Mouse (Mus musculus) limb, embryonic 10.5 days (tissue): ENCODE results near the gene Gnptab. TPM values are rescaled to one million over a fixed set of nuclear protein-coding genes. Genes with fewer than 3 reads are reported as not detected.

Experiments used
- DNase-seq: peaks from one replicate; pipeline ENCODE4 v3.0.0-alpha.2; 2017; ENCODE audit warnings: low spot score
- H3K27ac ChIP-seq: fragments of 300-500 bp; sonication (generic); 2 replicates; pipeline ENCODE4 v1.5.1; 2016; ENCODE audit warnings: mild to moderate bottlenecking
- H3K27me3 ChIP-seq: fragments of 300-500 bp; sonication (generic); 2 replicates; pipeline ENCODE4 v1.6.1; 2016; ENCODE audit warnings: low read depth, mild to moderate bottlenecking; ENCODE audit not compliant: poor library complexity, severe bottlenecking
- H3K36me3 ChIP-seq: fragments of 300-500 bp; sonication (generic); 2 replicates; pipeline ENCODE4 v1.6.1; 2016; ENCODE audit warnings: mild to moderate bottlenecking, moderate library complexity
- H3K4me1 ChIP-seq: fragments of 300-500 bp; sonication (generic); 2 replicates; pipeline ENCODE4 v1.6.1; 2016
- H3K4me3 ChIP-seq: fragments of 300-500 bp; sonication (generic); 2 replicates; pipeline ENCODE4 v1.5.1; 2016; ENCODE audit warnings: mild to moderate bottlenecking, moderate library complexity
- H3K9me3 ChIP-seq: fragments of 300-500 bp; sonication (generic); replicated peaks from 2 replicates; pipeline ENCODE4 v1.6.1; 2016; ENCODE audit warnings: mild to moderate bottlenecking
- WGBS: fragments of 180-500 bp; shearing (Covaris S2); methylation state at CpG from one replicate; pipeline ENCODE4 v1.1.7; 2016; 5-methylcytosine and 5-hydroxymethylcytosine counted together
- polyA plus RNA-seq: library from polyadenylated mRNA; unstranded; fragments of >200 nt; fragmentation: Nextera tagmentation; extraction: Ambion mirVana; gene quantifications from 2 replicates; pipeline ENCODE4 v1.2.1, GENCODE M21; 2016

Gene Gnptab
- polyA plus RNA-seq, 1 experiment from 2014 or later, result 8.6 TPM

DNA sequence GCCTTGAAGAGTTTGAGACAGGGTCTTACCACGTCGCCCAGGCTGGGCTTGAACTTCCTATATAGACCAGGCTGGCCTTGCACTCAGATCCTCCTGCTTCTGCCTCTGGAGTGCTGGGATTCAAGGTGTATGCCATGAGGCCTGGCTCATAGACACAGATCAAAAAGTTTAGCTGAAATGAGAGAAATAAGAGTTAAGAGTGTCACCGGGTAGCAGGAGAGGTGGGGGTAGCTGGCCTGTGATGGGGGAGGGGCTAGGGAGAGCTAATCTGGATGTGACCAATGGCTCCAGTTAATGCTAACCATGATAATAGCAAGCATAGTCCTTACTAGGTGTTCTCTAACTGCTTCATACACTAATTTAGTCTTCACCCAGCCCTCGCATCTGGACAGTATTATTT, 2.4 kb downstream of the Gnptab start:
- DNase-seq, result no peak
- H3K9me3 ChIP-seq, result no peaks in the 10 kb centered on the region
- no peak overlapping the region for H3K4me3 ChIP-seq
- peaks cover 24% of the 10 kb centered on the region for H3K4me1 ChIP-seq
- H3K27me3 ChIP-seq, result no peaks in the 10 kb centered on the region
- no peak overlapping the region for H3K27ac ChIP-seq
- H3K36me3 ChIP-seq, result no peaks in the 10 kb centered on the region
- 78% methylated on average over 4 of the region's 4 CpGs for WGBS

GRCm38 (mm10) chr10:88382009-88382408, 3.1 kb downstream of the Gnptab start:
- Histone ChIP-seq H3K4me3 (no peak overlapping the region), H3K27me3 (no peaks in the 10 kb centered on the region), H3K36me3 (no peaks in the 10 kb centered on the region), H3K27ac (no peak overlapping the region), H3K4me1 (peaks cover 24% of the 10 kb centered on the region), H3K9me3 (no peaks in the 10 kb centered on the region)
- 47% methylated on average over 6 of the region's 6 CpGs for WGBS
- no peak for DNase-seq

DNA sequence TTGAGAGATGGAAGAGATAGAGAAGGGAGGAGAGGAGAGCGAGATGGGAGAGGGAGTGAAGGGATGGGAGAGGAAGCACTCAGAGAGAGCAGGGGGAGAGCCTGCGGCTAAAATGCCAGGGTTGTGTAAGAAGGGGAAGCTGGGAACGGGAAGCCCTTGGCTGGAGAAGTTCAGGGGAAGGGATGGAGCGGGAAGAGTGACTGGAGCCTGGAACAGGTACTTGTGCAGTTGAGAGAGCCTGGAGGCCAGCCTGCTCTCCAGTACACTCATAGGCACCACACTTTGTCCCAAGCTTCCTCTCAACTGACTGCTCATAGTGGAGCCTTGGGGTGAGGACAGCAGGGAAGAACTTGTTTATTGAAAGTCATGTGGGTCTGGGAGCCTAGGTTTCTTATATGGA, 4.5 kb downstream of the Gnptab start:
- Histone ChIP-seq H3K36me3 (no peaks in the 10 kb centered on the region), H3K27me3 (no peaks in the 10 kb centered on the region), H3K27ac (no peak overlapping the region), H3K9me3 (no peaks in the 10 kb centered on the region), H3K4me3 (no peak overlapping the region), H3K4me1 (peaks cover 24% of the 10 kb centered on the region)
- 63% methylated on average over 4 of the region's 4 CpGs for WGBS
- DNase-seq, result no peak

DNA sequence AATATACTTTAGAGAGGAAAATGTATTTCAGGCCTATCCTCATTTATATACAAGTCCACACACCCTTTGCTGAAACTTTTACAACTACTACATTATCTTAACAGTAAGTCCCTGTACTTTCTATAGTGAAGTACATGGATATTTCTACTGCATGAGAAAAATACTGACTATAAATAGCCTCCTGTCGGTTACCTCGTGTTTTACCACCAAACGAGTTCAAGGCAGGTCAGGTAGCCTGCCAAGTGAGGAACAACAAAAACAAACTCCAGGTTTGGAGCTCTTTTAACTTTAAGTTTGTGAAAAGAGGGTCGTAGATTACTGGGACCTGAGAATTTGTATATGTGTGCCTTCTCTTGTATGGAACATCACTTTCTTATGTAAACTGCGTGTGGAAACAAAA, 5.1 kb downstream of the Gnptab start:
- no peak overlapping the region for H3K27ac ChIP-seq
- H3K4me1 ChIP-seq, result peaks cover 25% of the 10 kb centered on the region
- H3K27me3 ChIP-seq, result no peaks in the 10 kb centered on the region
- no peaks in the 10 kb centered on the region for H3K9me3 ChIP-seq
- WGBS, result 66% methylated on average over 5 of the region's 5 CpGs
- H3K4me3 ChIP-seq, result no peak overlapping the region
- no peak for DNase-seq
- no peaks in the 10 kb centered on the region for H3K36me3 ChIP-seq

DNA sequence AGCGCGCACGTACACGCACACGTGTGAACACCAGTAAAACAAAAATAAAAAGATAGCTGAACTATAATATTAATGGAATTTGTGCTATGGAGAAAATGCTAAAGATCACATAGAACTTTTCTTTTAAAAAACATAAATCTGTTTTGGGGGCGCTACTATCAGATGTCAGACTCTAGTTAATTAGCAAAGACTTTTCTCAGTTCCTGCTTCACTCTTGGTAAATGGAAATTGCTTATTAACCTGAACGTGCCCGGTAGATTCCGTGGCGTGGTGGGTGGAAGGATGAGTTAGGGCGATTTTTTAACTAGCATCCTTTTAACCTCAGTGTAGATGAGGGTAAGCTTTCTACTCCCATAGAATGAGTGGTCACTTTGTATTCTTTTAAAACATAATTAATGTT, 6.4 kb downstream of the Gnptab start:
- H3K36me3 ChIP-seq, result no peaks in the 10 kb centered on the region
- no peaks in the 10 kb centered on the region for H3K9me3 ChIP-seq
- 93% methylated on average over 11 of the region's 11 CpGs for WGBS
- peaks cover 29% of the 10 kb centered on the region for H3K4me1 ChIP-seq
- H3K27me3 ChIP-seq, result no peaks in the 10 kb centered on the region
- no peak overlapping the region for H3K4me3 ChIP-seq
- no peak for DNase-seq
- no peak overlapping the region for H3K27ac ChIP-seq

- Histone ChIP-seq H3K27me3 (no peaks in the 10 kb centered on the region), H3K27ac (no peak overlapping the region), H3K36me3 (no peaks in the 10 kb centered on the region), H3K9me3 (no peaks in the 10 kb centered on the region), H3K4me3 (no peak overlapping the region), H3K4me1 (peaks cover 29% of the 10 kb centered on the region)
- DNase-seq, result no peak
- WGBS, result 73% methylated on average over 6 of the region's 6 CpGs
These were observed 6.8 kb downstream of the Gnptab start for GRCm38 (mm10) chr10:88385758-88386157.

DNA sequence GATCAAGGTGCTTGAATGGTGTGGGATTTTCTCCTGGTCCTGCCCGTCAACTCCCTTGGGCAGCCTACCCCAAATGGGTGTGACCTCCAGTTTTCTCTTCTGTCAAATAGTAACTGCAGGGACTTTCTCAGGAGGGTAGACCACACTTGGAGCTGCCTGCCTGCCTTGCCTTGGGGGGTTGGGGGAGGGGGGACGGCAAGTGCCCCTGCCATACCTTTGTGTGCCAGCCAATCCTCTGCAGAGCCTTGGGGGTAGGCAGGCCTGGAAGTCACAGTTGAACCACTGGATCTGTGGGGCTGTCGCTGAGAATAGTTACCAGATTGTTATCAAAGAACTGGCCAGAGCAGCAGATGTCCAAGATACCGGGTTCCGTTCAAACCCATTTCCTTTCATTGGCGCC, 7.3 kb downstream of the Gnptab start:
- 85% methylated on average over 6 of the region's 6 CpGs for WGBS

GRCm38 (mm10) chr10:88389576-88389975, 10.6 kb downstream of the Gnptab start:
- Histone ChIP-seq H3K4me1 (peaks cover 19% of the 10 kb centered on the region), H3K4me3 (no peak overlapping the region), H3K27me3 (no peaks in the 10 kb centered on the region), H3K9me3 (no peaks in the 10 kb centered on the region), H3K36me3 (no peaks in the 10 kb centered on the region), H3K27ac (no peak overlapping the region)
- WGBS, result 26% methylated on average over 4 of the region's 4 CpGs
- DNase-seq, result no peak

More for the DNA sequence above, 7.3 kb downstream of the Gnptab start:
- Histone ChIP-seq H3K4me3 (no peak overlapping the region), H3K27me3 (no peaks in the 10 kb centered on the region), H3K9me3 (no peaks in the 10 kb centered on the region), H3K36me3 (no peaks in the 10 kb centered on the region), H3K27ac (no peak overlapping the region), H3K4me1 (peaks cover 25% of the 10 kb centered on the region)
- DNase-seq, result no peak

DNA sequence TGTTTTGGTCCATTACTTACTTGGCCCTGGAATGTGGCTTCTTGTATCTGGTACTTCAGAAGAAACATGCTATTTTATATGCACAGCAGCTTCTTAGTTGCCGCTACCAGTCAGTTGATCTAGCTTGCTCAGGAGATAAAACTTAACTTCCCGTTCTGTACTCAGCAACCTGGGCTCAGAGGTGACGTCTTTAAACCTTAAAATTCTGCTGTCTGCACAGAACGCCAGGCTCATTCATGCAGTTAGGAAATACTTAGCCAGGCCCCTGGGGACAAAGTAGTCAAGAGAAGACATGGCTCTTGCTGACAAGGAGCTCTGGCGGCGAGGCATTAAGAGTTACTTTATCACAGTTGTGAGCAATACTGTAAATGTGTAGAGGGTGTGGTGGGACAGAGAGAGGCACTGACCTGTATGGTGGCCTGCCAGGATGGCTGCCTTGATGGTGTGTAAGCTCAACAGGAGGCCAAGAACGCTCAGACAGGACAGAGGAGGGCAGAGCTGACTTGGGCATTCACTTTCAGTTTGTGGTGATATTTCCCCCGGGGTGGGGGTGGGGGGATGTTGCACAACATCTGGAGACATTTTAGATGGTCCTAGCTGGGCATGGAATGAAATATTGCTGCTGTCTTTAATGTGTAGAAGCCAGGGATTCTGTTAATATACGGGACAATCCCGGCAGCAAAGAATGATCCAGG, 11.3 kb downstream of the Gnptab start:
- no peaks in the 10 kb centered on the region for H3K27me3 ChIP-seq
- no peak overlapping the region for H3K4me3 ChIP-seq
- 55% methylated on average over 10 of the region's 10 CpGs for WGBS
- DNase-seq, result no peak
- no peak overlapping the region for H3K27ac ChIP-seq
- no peaks in the 10 kb centered on the region for H3K9me3 ChIP-seq
- H3K36me3 ChIP-seq, result no peaks in the 10 kb centered on the region
- peaks cover 19% of the 10 kb centered on the region for H3K4me1 ChIP-seq

GRCm38 (mm10) chr10:88391495-88391894, 12.6 kb downstream of the Gnptab start:
- Histone ChIP-seq H3K27me3 (no peaks in the 10 kb centered on the region), H3K4me3 (no peak overlapping the region), H3K36me3 (no peaks in the 10 kb centered on the region), H3K4me1 (peaks cover 19% of the 10 kb centered on the region), H3K9me3 (no peaks in the 10 kb centered on the region), H3K27ac (no peak overlapping the region)
- DNase-seq, result no peak
- 94% methylated on average over 9 of the region's 9 CpGs for WGBS

DNA sequence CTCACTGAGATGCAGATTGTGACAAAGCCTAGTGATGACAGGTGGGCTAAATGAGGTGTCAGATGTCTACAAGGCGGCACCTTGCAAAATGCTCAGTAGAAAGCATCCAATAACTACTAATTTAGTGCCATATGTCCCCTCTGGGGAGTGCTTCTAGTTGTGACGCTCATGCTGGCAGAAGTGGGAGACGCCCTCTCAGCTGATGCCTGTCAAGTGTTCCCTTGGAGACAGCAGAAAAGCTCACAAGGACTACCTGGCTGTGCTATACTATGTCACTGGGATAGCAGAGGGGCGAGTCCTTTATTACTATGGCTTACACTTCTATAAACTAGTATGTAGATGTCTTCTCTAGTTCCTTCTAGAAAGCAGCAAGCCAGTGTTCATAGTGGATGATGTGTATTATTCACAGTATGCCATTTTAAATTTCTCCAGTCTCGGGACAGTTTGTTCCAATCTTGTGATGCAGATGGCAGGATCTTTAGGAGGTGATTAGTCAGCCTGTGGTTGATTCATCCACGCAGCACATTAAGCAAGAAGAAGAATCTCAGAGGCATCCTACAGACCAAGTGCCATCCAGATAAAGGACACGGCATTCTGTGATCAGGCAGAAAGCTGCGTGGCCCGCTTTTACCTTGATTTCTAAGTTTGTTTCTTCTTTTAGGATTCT, 13.4 kb downstream of the Gnptab start:
- Histone ChIP-seq H3K36me3 (no peaks in the 10 kb centered on the region), H3K9me3 (no peaks in the 10 kb centered on the region), H3K4me3 (no peak overlapping the region), H3K4me1 (peaks cover 19% of the 10 kb centered on the region), H3K27ac (no peak overlapping the region), H3K27me3 (no peaks in the 10 kb centered on the region)
- no peak for DNase-seq
- WGBS, result 85% methylated on average over 9 of the region's 9 CpGs

GRCm38 (mm10) chr10:88398668-88399243, 19.8 kb downstream of the Gnptab start:
- no peaks in the 10 kb centered on the region for H3K4me1 ChIP-seq
- H3K36me3 ChIP-seq, result peaks cover 8% of the 10 kb centered on the region
- no peak overlapping the region for H3K4me3 ChIP-seq
- no peak for DNase-seq
- 87% methylated on average over 6 of the region's 6 CpGs for WGBS
- H3K27ac ChIP-seq, result no peak overlapping the region
- no peaks in the 10 kb centered on the region for H3K9me3 ChIP-seq
- no peaks in the 10 kb centered on the region for H3K27me3 ChIP-seq

DNA sequence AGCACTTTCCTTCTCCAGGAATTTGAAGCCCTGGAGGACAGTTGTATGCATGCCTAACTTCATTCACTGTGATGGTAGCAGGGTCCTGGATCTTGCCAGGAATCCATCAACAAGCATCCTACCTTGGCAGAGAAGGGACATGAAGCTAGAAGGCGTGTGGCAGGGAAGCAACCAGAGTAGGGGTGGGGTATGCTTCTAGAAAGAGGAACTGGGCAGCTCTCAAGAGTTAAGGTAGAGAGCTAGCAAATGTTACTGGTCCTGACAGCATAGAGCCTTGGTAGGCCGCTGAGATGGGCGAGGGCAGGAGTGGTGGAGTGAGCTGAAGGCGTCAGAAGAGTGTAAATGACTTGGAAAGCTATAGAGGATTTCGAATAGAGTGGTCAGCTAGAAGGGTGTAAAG, 20.3 kb downstream of the Gnptab start:
- Histone ChIP-seq H3K27ac (no peak overlapping the region), H3K27me3 (no peaks in the 10 kb centered on the region), H3K4me3 (no peak overlapping the region), H3K9me3 (no peaks in the 10 kb centered on the region), H3K36me3 (peaks cover 8% of the 10 kb centered on the region), H3K4me1 (no peaks in the 10 kb centered on the region)
- DNase-seq, result no peak
- 90% methylated on average over 5 of the region's 5 CpGs for WGBS
